Mouse (Mus musculus) heart, embryonic 14.5 days (tissue): ENCODE results near the gene Golt1a. TPM values are rescaled to one million over a fixed set of nuclear protein-coding genes. Genes with fewer than 3 reads are reported as not detected.

ENCODE experiments used
- ATAC-seq: fragments of 200-750 bp; cut with Nextera tagmentation; 2 replicates; pipeline ENCODE4 v1.8.0; 2017; ENCODE audit warnings: low read depth, moderate TSS enrichment; ENCODE audit not compliant: insufficient number of reproducible peaks, insufficient read depth, low FRiP score
- H3K27ac ChIP-seq, 2 experiments: fragments of 200-500 bp in 1 of 2; fragments of 300-500 bp in 1 of 2; sonication (generic) in 1 of 2; replicated peaks in 1 of 2; 2 replicates each; pipeline ENCODE4 v1.5.1; 2012 to 2014; ENCODE audit warnings: low read depth in 2 of 2, low read length in 2 of 2, control low read depth in 1 of 2, mild to moderate bottlenecking in 1 of 2, mixed read lengths in 1 of 2; ENCODE audit not compliant: control insufficient read depth in 1 of 2, insufficient read depth in 1 of 2
- H3K27me3 ChIP-seq: fragments of 300-500 bp; sonication (generic); 2 replicates; pipeline ENCODE4 v1.6.1; 2014; ENCODE audit warnings: mild to moderate bottlenecking, low read length, control low read depth; ENCODE audit not compliant: control insufficient read depth, insufficient read depth
- H3K36me3 ChIP-seq: fragments of 300-500 bp; sonication (generic); 2 replicates; pipeline ENCODE4 v1.6.1; 2014; ENCODE audit warnings: mild to moderate bottlenecking, control low read depth, low read length, mixed read lengths; ENCODE audit not compliant: control insufficient read depth, insufficient read depth
- H3K4me1 ChIP-seq, 2 experiments: fragments of 200-500 bp in 1 of 2; fragments of 300-500 bp in 1 of 2; sonication (generic) in 1 of 2; 2 replicates each; pipeline ENCODE4 v1.6.1; 2012 to 2014; ENCODE audit warnings: low read length in 2 of 2, control low read depth in 1 of 2, mixed read lengths in 1 of 2; ENCODE audit not compliant: control insufficient read depth in 2 of 2, insufficient read depth in 2 of 2
- H3K4me2 ChIP-seq: fragments of 300-500 bp; sonication (generic); 2 replicates; pipeline ENCODE4 v1.6.1; 2014; ENCODE audit warnings: mild to moderate bottlenecking, low read length
- H3K4me3 ChIP-seq, 2 experiments: fragments of 200-500 bp in 1 of 2; fragments of 300-500 bp in 1 of 2; sonication (generic) in 1 of 2; 2 replicates each; pipeline ENCODE4 v1.5.1; 2012 to 2014; ENCODE audit warnings: low read length in 2 of 2, mild to moderate bottlenecking in 2 of 2, control low read depth in 1 of 2, low read depth in 1 of 2, moderate library complexity in 1 of 2; ENCODE audit not compliant: control insufficient read depth in 1 of 2, insufficient read depth in 1 of 2
- H3K9ac ChIP-seq: fragments of 300-500 bp; sonication (generic); 2 replicates; pipeline ENCODE4 v1.6.1; 2014; ENCODE audit warnings: mild to moderate bottlenecking, low read length
- H3K9me3 ChIP-seq: fragments of 300-500 bp; sonication (generic); 2 replicates; pipeline ENCODE4 v1.6.1; 2016; ENCODE audit warnings: low read length, control low read depth; ENCODE audit not compliant: control insufficient read depth
- WGBS: fragments of 180-500 bp; shearing (Covaris S2); extraction: QIAGEN DNeasy Blood & Tissue Kit; methylation state at CpG from one replicate; pipeline ENCODE4 v1.1.7; 2014; 5-methylcytosine and 5-hydroxymethylcytosine counted together
- polyA plus RNA-seq: library from polyadenylated mRNA; unstranded; fragments of >200 nt; fragmentation: Nextera tagmentation; extraction: Ambion mirVana; gene quantifications from 2 replicates; pipeline ENCODE4 v1.2.1, GENCODE M21; 2014

Gene Golt1a
- polyA plus RNA-seq, 1 experiment from 2014 or later, result not detected

- no peak overlapping the region for H3K27ac ChIP-seq
- no peaks in the 10 kb centered on the region for H3K27me3 ChIP-seq
- WGBS, result 76% methylated on average over 1 of the region's 1 CpGs
- ATAC-seq, result no peak
- H3K9ac ChIP-seq, result no peak overlapping the region
- no peak overlapping the region for H3K4me3 ChIP-seq
- H3K4me1 ChIP-seq, result peaks cover under 1 to 2% of the 10 kb centered on the region in 2 experiments
- H3K4me2 ChIP-seq, result no peak overlapping the region
- H3K36me3 ChIP-seq, result no peaks in the 10 kb centered on the region
- H3K9me3 ChIP-seq, result no peaks in the 10 kb centered on the region
Measured at GRCm38 (mm10) chr1:133317149-133317548, 7.5 kb downstream of the Golt1a start.

- no peak within 1 kb of the TSS for H3K4me2 ChIP-seq
- H3K4me3 ChIP-seq, result no peak within 1 kb of the TSS
- no peaks in the 10 kb centered on the region for H3K27me3 ChIP-seq
- H3K4me1 ChIP-seq, result no peaks in the 10 kb centered on the region
- no peaks in the 10 kb centered on the region for H3K36me3 ChIP-seq
- ATAC-seq, result no peak
- no peaks in the 10 kb centered on the region for H3K9me3 ChIP-seq
- H3K9ac ChIP-seq, result no peak within 1 kb of the TSS
- no peak within 1 kb of the TSS for H3K27ac ChIP-seq
- WGBS, result 77% methylated on average over 13 of the region's 13 CpGs
Measured at GRCm38 (mm10) chr1:133321267-133321925, 11.8 kb downstream of the Golt1a start, which contains the start of gene Kiss1. Kiss1 (plus strand) TSS chr1:133321875.

DNA sequence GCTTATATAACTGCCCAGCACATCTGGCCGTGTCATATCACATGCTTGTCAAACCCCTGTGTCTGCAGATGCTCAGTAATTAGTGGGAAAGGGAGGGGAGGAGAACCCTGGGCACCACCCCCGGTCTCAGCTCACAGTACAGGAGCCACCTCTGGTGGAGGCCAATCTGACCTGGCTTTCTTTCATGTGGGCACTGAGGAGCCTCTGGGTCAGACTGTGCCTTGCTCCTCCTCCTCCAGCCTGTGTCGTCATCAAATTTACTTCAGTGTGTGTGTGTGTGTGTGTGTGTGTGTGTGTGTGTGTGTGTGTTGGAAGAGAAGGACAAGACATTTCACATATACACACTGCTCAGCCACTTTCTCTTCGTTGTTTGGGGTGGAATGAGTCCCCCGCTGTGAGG lies 13.7 kb downstream of the Golt1a start:
- H3K27ac ChIP-seq, result no peak overlapping the region
- H3K27me3 ChIP-seq, result peaks cover 6% of the 10 kb centered on the region
- ATAC-seq, result no peak
- WGBS, result 43% methylated on average over 5 of the region's 5 CpGs
- H3K4me1 ChIP-seq, result no peaks in the 10 kb centered on the region
- no peak overlapping the region for H3K9ac ChIP-seq
- H3K36me3 ChIP-seq, result no peaks in the 10 kb centered on the region
- no peak overlapping the region for H3K4me3 ChIP-seq
- no peaks in the 10 kb centered on the region for H3K9me3 ChIP-seq
- H3K4me2 ChIP-seq, result no peak overlapping the region

DNA sequence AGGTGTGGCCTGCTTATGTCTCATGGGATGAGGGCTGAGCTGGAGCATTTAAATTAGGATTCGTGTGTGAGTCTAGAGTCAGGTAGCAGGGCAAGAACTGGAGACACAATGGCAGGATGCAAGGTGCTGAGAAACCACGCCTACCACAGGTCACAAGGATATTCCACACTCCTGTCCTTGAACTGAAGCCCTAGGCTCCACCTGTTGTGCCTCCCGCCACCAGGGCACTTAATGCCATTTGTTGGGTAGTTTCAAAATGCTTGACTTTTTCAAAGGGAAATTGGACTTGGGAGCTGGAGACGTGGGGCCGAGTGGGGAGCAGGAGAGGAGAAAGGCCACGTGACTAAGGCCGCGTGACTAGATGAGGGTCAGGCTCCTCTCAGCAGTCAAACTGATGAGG lies 16.4 kb downstream of the Golt1a start:
- Histone ChIP-seq H3K36me3 (no peaks in the 10 kb centered on the region), H3K4me1 (peaks cover 4 to 6% of the 10 kb centered on the region in 2 experiments; a peak in 1 of 4 replicates), H3K9me3 (no peaks in the 10 kb centered on the region), H3K27me3 (peaks cover 27% of the 10 kb centered on the region), H3K4me3 (no peak overlapping the region), H3K4me2 (no peak overlapping the region), H3K27ac (no peak overlapping the region), H3K9ac (no peak overlapping the region)
- no peak for ATAC-seq
- 77% methylated on average over 8 of the region's 8 CpGs for WGBS

GRCm38 (mm10) chr1:133327094-133327493 lies 17.5 kb downstream of the Golt1a start:
- Histone ChIP-seq H3K27me3 (peaks cover 33% of the 10 kb centered on the region), H3K9me3 (no peaks in the 10 kb centered on the region), H3K4me1 (peaks cover 4 to 6% of the 10 kb centered on the region in 2 experiments; a peak in 1 of 4 replicates), H3K36me3 (no peaks in the 10 kb centered on the region), H3K4me2 (no peak overlapping the region), H3K9ac (no peak overlapping the region), H3K4me3 (no peak overlapping the region), H3K27ac (no peak overlapping the region)
- ATAC-seq, result no peak
- 54% methylated on average over 5 of the region's 5 CpGs for WGBS

DNA sequence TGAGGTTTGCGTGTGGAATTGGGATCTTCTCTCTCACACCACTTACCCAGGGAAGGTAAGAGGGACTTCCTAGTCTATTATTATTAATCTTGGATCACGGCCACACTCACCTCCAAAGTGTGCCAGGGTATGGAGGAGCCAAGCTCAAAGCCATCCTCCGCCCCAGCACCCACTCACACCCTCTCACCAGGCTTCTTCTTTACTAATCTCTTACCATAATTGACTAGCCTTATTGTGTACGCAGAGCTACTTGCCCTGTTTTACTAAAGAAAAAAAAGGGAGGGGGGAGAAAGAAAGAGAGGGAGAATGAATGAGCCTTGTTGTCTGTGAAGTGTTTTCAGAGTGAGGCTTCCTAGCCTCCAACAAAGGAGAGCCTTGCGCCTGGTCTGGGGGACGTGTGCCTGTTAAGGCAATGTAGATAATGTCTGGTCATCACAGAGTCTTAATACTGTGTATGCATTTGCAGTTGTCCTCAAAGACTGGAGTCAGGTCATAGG lies 18.7 kb downstream of the Golt1a start:
- peaks cover 4 to 6% of the 10 kb centered on the region in 2 experiments; a peak in 1 of 4 replicates for H3K4me1 ChIP-seq
- ATAC-seq, result no peak
- no peaks in the 10 kb centered on the region for H3K36me3 ChIP-seq
- no peak overlapping the region for H3K27ac ChIP-seq
- no peaks in the 10 kb centered on the region for H3K9me3 ChIP-seq
- H3K9ac ChIP-seq, result no peak overlapping the region
- no peak overlapping the region for H3K4me2 ChIP-seq
- H3K4me3 ChIP-seq, result no peak overlapping the region
- 79% methylated on average over 6 of the region's 6 CpGs for WGBS
- peaks cover 33% of the 10 kb centered on the region for H3K27me3 ChIP-seq

DNA sequence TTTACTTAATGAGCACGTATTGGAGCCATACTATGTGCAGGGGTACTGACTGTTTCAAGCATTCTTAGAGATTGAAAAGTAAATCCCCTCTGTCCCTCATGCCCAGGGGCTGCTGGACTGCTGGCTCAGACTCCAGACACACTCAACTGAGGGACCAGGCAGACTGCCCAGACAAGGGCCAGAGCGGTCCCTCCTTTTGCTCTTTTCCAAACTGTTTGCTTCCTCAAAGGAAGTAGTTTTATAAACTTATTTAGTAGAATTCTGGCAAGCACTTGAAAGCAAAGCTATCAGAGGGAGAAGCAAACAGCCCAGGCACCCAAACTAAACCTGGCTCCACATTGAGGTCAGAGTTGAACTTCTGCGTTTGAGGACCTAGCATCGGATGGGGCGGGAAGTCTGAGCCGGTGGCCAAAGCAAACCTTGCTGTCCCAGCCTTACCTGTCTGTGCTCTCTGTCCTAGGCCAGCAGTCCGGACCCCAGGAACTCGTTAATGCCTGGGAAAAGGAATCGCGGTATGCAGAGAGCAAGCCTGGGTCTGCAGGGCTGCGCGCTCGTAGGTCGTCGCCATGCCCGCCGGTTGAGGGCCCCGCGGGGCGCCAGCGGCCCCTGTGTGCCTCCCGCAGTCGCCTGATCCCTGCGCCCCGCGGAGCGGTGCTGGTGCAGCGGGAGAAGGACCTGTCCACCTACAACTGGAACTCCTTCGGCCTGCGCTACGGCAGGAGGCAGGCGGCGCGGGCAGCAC lies 19.5 kb downstream of the Golt1a start:
- H3K4me2 ChIP-seq, result peak overlapping the region; percentile 71
- H3K4me3 ChIP-seq, result peak overlapping the region; percentile 30 to 31
- ATAC-seq, result no peak
- peaks cover 4 to 6% of the 10 kb centered on the region in 2 experiments; a peak in 1 of 4 replicates for H3K4me1 ChIP-seq
- H3K27ac ChIP-seq, result no peak overlapping the region
- WGBS, result 8% methylated on average over 34 of the region's 34 CpGs
- no peaks in the 10 kb centered on the region for H3K9me3 ChIP-seq
- peaks cover 33% of the 10 kb centered on the region for H3K27me3 ChIP-seq
- H3K36me3 ChIP-seq, result no peaks in the 10 kb centered on the region
- peak overlapping the region; percentile 56 for H3K9ac ChIP-seq
